Mouse (Mus musculus): Measurements from ENCODE around the gene Ralgps1.

DNA sequence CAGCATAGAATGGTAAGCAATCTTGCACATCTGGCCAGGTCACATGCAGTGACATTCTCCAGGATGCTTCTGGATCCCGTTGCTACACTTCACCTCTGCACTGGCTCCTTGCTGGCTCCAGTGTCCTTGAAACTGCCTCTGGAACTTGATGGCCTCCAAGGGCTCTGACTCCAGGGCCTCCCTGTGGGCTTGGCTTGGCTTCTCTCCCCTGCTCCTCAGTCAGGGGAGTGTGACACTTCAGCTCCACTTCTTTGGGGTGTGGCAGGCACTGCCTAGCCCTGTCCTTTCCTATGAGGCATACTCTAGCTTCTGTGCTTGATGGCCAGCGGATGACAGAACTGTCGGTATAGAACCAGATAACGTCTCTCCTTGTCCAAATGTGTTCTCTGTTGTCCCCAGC lies 224.3 kb downstream of the Ralgps1 start:
- no peak for TF ChIP-seq CTCF (IDR thresholded peaks at IDR 0.05)
- no peak for TF ChIP-seq EP300 (IDR thresholded peaks at IDR 0.05)
